Mouse (Mus musculus): ENCODE data around the gene Fam178b. TPM values are rescaled to one million over a fixed set of nuclear protein-coding genes. Genes with fewer than 3 reads are reported as not detected.
A peak's percentile ranks its signal among the peaks of the same experiment; 100 is the strongest.

Fam178b gene
- 0.62 and 1.6 TPM in 2 replicates for polyA plus RNA-seq (2015; fragmentation: Nextera tagmentation; extraction: Ambion mirVana)

DNA sequence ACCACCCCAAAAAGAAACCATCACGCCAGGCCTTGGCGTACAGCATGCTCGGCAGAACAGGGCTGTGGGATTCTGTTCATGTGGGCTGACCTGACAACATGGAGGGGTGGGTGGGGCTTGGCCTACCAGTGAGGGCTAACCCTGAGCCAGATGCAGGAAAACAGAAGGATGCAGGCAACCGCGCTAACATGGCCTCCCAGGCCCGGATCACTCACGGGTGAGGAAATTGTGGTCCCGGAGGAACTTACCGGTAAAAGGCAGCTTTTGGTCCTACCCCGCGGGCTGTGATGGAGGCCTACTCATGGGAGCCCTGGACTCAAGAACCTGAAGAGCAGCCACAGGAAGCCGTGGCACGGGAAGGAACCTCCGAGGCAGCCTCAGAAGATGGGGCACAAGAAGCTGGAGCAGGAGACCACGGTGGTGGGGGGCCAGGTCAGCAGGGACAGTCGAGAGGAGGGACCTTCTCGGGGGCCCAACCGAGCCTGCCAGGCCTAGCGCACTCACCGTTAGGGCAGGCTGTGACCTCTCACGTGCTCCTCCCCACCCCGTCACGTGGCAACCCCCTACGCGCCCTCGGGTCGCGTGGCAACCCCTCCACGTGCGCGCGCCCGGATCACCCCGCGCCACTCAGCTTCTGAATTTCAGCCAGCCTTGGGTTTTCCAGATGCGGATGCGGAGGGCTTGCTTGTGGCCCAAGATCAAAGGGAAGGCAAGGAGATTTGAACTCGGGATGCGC lies at the start of gene Fam178b:
Gene Fam178b (minus strand): TSS at position 564 of the 736 bp plus-strand sequence.
- H3K9ac ChIP-seq (ENCODE audit: low read length): no peak within 1 kb of the TSS
- H3K4me1 ChIP-seq (ENCODE audit: control insufficient read depth, insufficient read depth, low read length): no peaks in the 10 kb centered on the region
- H3K36me3 ChIP-seq (ENCODE audit: control insufficient read depth, insufficient read depth): no peaks in the 10 kb centered on the region
- no peaks in the 10 kb centered on the region for H3K27me3 ChIP-seq (ENCODE audit: control insufficient read depth, insufficient read depth, low read length)
- no peak within 1 kb of the TSS for H3K27ac ChIP-seq (ENCODE audit: low read length)
- H3K4me3 ChIP-seq (ENCODE audit: low read length): no peak within 1 kb of the TSS
- H3K4me2 ChIP-seq (ENCODE audit: low read depth, low read length): no peak within 1 kb of the TSS
- ATAC-seq (replicated peaks; ENCODE audit: extremely low read depth, insufficient read depth, low FRiP score): no peak
- WGBS: 90% methylated on average over 39 of the region's 39 CpGs
- no peaks in the 10 kb centered on the region for H3K9me3 ChIP-seq (replicated peaks; ENCODE audit: control insufficient read depth, low read length)

DNA sequence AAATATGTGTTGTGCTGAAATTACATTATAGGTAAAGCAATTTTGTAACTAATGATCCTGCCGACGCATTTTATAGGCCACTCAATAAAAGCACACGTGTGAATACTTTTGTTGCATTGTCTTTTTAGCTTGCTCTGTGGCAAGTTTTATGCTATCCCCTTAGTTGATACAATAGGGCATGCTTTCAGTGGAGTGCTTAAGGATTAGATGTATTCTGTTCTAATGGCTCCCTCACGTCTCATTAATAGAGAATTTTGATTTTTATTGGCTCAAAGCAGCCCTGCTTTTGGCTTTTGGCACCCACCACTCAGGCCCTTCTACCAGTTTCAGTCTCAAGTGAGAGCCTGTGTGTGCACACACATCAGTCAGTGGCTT lies 41.1 kb upstream of the Fam178b start:
- H3K4me2 ChIP-seq (ENCODE audit: low read depth, low read length): no peak overlapping the region

DNA sequence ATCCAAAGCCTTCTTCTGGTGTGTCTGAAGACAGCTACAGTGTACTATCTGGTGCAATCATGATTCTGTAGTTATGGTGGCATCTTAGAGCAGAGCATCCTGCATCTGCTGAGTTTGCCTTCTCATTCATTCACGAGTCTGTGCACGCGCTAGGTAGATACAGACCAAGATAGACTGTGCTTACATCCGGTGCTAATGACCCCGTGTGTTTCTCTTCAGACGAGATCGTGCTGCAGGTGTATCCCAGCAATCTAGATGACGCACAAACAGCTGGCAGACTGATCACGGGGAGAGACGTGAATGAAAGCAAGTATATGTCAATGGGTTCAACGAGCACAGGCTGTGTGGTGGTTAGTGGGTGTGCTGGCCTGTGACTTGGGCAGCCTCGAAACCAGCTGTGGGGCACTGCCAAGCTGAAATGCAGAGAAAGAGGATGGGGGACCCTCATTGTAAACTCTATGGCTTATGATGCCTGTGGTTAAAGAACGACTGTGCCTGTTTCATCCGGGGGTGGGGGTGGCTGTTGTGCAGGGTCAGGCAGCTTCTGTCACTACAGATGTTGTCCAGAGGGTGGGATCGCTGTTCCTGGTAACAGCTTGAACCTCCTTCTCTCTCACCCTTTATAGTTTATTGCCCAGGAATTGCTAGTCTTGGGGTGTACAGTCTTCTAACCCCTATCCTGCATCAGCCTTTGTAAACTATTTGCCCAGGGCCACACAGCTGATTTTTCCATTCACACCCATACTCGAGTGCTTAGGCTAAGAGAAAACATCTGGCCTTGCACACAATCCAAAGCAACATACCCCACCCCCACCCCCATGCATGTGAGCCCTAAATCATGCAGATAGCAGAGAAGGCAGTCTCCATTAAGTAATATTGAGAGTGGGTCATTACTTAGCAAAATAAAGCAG lies 40.4 kb upstream of the Fam178b start:
- H3K27ac ChIP-seq (ENCODE audit: low read length): no peak overlapping the region
- no peaks in the 10 kb centered on the region for H3K4me1 ChIP-seq (ENCODE audit: control insufficient read depth, insufficient read depth, low read length)
- WGBS: 73% methylated on average over 16 of the region's 16 CpGs
- no peak overlapping the region for H3K4me2 ChIP-seq (ENCODE audit: low read depth, low read length)
- no peaks in the 10 kb centered on the region for H3K36me3 ChIP-seq (ENCODE audit: control insufficient read depth, insufficient read depth)
- no peaks in the 10 kb centered on the region for H3K27me3 ChIP-seq (ENCODE audit: control insufficient read depth, insufficient read depth, low read length)
- H3K9me3 ChIP-seq (replicated peaks; ENCODE audit: control insufficient read depth, low read length): no peaks in the 10 kb centered on the region
- H3K9ac ChIP-seq (ENCODE audit: low read length): no peak overlapping the region
- no peak overlapping the region for H3K4me3 ChIP-seq (ENCODE audit: low read length)
- no peak for ATAC-seq (replicated peaks; ENCODE audit: extremely low read depth, insufficient read depth, low FRiP score)

More for the DNA sequence above, 41.1 kb upstream of the Fam178b start:
- no peak for ATAC-seq (replicated peaks; ENCODE audit: extremely low read depth, insufficient read depth, low FRiP score)
- Histone ChIP-seq H3K9me3 (replicated peaks; ENCODE audit: control insufficient read depth, low read length) (no peaks in the 10 kb centered on the region), H3K27me3 (ENCODE audit: control insufficient read depth, insufficient read depth, low read length) (no peaks in the 10 kb centered on the region), H3K27ac (ENCODE audit: low read length) (no peak overlapping the region), H3K4me1 (ENCODE audit: control insufficient read depth, insufficient read depth, low read length) (no peaks in the 10 kb centered on the region), H3K9ac (ENCODE audit: low read length) (no peak overlapping the region), H3K4me3 (ENCODE audit: low read length) (no peak overlapping the region), H3K36me3 (ENCODE audit: control insufficient read depth, insufficient read depth) (no peaks in the 10 kb centered on the region)
- WGBS: 83% methylated on average over 4 of the region's 4 CpGs

DNA sequence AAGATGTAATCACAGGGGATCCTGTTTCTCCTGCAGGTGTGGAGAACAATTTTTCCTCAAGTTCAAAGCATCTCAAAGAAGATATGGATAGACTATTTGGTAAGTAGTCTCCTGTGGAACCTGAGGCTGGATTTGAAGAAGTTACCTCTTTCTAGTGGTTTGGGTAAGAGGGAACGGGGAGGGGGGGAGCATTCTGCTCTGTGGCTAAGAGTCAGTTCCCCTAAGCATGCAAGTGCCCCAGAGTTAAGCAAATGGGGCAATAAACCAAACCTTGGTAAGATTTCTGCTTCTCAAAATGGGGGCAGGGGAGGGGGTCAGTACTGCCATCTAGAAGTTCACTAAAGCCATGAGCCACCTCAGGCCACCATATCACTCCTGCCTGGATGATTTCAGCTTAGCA lies 35.8 kb upstream of the Fam178b start:
- no peaks in the 10 kb centered on the region for H3K4me1 ChIP-seq (ENCODE audit: control insufficient read depth, insufficient read depth, low read length)
- no peaks in the 10 kb centered on the region; the same call in none of the 2 replicates for H3K9me3 ChIP-seq (replicated peaks; ENCODE audit: control insufficient read depth, low read length)
- H3K27me3 ChIP-seq (ENCODE audit: control insufficient read depth, insufficient read depth, low read length): no peaks in the 10 kb centered on the region
- no peaks in the 10 kb centered on the region for H3K36me3 ChIP-seq (ENCODE audit: control insufficient read depth, insufficient read depth)
- H3K9ac ChIP-seq (ENCODE audit: low read length): no peak overlapping the region
- H3K4me2 ChIP-seq (ENCODE audit: low read depth, low read length): no peak overlapping the region
- no peak overlapping the region for H3K4me3 ChIP-seq (ENCODE audit: low read length)
- H3K27ac ChIP-seq (ENCODE audit: low read length): no peak overlapping the region
- WGBS: 84% methylated on average over 1 of the region's 1 CpGs
- ATAC-seq (replicated peaks; ENCODE audit: extremely low read depth, insufficient read depth, low FRiP score): no peak

DNA sequence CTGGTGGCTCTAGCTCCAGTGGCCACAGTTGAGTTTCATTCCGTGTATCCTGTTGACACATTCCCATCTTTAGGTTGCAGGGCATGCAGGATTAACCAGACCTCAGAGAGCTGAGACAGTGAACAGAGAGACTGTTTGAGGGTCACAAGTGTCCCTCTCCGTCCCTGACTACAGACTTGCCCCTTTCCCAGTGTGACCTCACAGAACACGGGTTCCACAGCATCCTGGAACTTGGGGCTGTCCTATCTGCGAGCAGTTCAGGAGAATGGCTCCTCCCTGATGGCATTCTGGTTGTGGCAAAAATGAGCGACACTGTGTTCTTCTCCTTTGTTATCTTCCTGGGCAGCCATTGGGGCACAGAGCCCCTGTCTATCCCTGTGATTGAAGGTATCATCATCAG lies 31.3 kb upstream of the Fam178b start, which contains the start of gene Actr1b:
Gene Actr1b (minus strand): TSS at position 112 of the 400 bp plus-strand sequence.
- Histone ChIP-seq H3K4me3 (ENCODE audit: low read length) (no peak within 1 kb of the TSS), H3K27me3 (ENCODE audit: control insufficient read depth, insufficient read depth, low read length) (no peaks in the 10 kb centered on the region), H3K36me3 (ENCODE audit: control insufficient read depth, insufficient read depth) (no peaks in the 10 kb centered on the region), H3K4me1 (ENCODE audit: control insufficient read depth, insufficient read depth, low read length) (0 out of 2 replicates have a peak, but pooled peaks cover 3% of the 10 kb centered on the region), H3K4me2 (ENCODE audit: low read depth, low read length) (no peak within 1 kb of the TSS), H3K9ac (ENCODE audit: low read length) (no peak within 1 kb of the TSS), H3K9me3 (replicated peaks; ENCODE audit: control insufficient read depth, low read length) (no peaks in the 10 kb centered on the region; the same call in none of the 2 replicates), H3K27ac (ENCODE audit: low read length) (no peak within 1 kb of the TSS)
- no peak for ATAC-seq (replicated peaks; ENCODE audit: extremely low read depth, insufficient read depth, low FRiP score)
- 75% methylated on average over 5 of the region's 5 CpGs for WGBS

- H3K36me3 ChIP-seq (ENCODE audit: control insufficient read depth, insufficient read depth): peaks cover 8% of the 10 kb centered on the region; the same call in 1 of the 2 replicates
- H3K27ac ChIP-seq (ENCODE audit: low read length): no peak overlapping the region
- no peak for ATAC-seq (replicated peaks; ENCODE audit: extremely low read depth, insufficient read depth, low FRiP score)
- H3K9ac ChIP-seq (ENCODE audit: low read length): no peak overlapping the region
- H3K27me3 ChIP-seq (ENCODE audit: control insufficient read depth, insufficient read depth, low read length): no peaks in the 10 kb centered on the region
- WGBS: 87% methylated on average over 2 of the region's 2 CpGs
- H3K4me2 ChIP-seq (ENCODE audit: low read depth, low read length): no peak overlapping the region
- no peaks in the 10 kb centered on the region; the same call in none of the 2 replicates for H3K9me3 ChIP-seq (replicated peaks; ENCODE audit: control insufficient read depth, low read length)
- H3K4me3 ChIP-seq (ENCODE audit: low read length): no peak overlapping the region
- H3K4me1 ChIP-seq (ENCODE audit: control insufficient read depth, insufficient read depth, low read length): peaks cover 21% of the 10 kb centered on the region
Observed at GRCm38 (mm10) chr1:36711104-36711503, 28.1 kb upstream of the Fam178b start.

GRCm38 (mm10) chr1:36709854-36710280 lies 26.9 kb upstream of the Fam178b start, which contains the start of gene 4933424G06Rik:
Gene 4933424G06Rik, plus strand, starts transcription at chr1:36710149.
- Histone ChIP-seq H3K9ac (ENCODE audit: low read length) (peak within 1 kb of the TSS; percentile 96), H3K4me1 (ENCODE audit: control insufficient read depth, insufficient read depth, low read length) (peaks cover 21% of the 10 kb centered on the region), H3K9me3 (replicated peaks; ENCODE audit: control insufficient read depth, low read length) (no peaks in the 10 kb centered on the region; the same call in none of the 2 replicates), H3K27ac (ENCODE audit: low read length) (peak within 1 kb of the TSS; percentile 90), H3K4me2 (ENCODE audit: low read depth, low read length) (peak within 1 kb of the TSS; percentile 89), H3K4me3 (ENCODE audit: low read length) (peak within 1 kb of the TSS; percentile 93), H3K27me3 (ENCODE audit: control insufficient read depth, insufficient read depth, low read length) (no peaks in the 10 kb centered on the region), H3K36me3 (ENCODE audit: control insufficient read depth, insufficient read depth) (peaks cover 20% of the 10 kb centered on the region)
- ATAC-seq (replicated peaks; ENCODE audit: extremely low read depth, insufficient read depth, low FRiP score): peak; percentile 95
- under 1% methylated on average over 29 of the region's 29 CpGs for WGBS

GRCm38 (mm10) chr1:36709055-36709853 lies 26.3 kb upstream of the Fam178b start:
- H3K4me2 ChIP-seq (ENCODE audit: low read depth, low read length): peak overlapping the region; percentile 89
- peak; percentile 59 for ATAC-seq (replicated peaks; ENCODE audit: extremely low read depth, insufficient read depth, low FRiP score)
- H3K9me3 ChIP-seq (replicated peaks; ENCODE audit: control insufficient read depth, low read length): no peaks in the 10 kb centered on the region; the same call in none of the 2 replicates
- H3K27ac ChIP-seq (ENCODE audit: low read length): peak overlapping the region; percentile 90
- peaks cover 24% of the 10 kb centered on the region for H3K36me3 ChIP-seq (ENCODE audit: control insufficient read depth, insufficient read depth)
- peak overlapping the region; percentile 96 for H3K9ac ChIP-seq (ENCODE audit: low read length)
- no peaks in the 10 kb centered on the region for H3K27me3 ChIP-seq (ENCODE audit: control insufficient read depth, insufficient read depth, low read length)
- H3K4me3 ChIP-seq (ENCODE audit: low read length): peak overlapping the region; percentile 93
- H3K4me1 ChIP-seq (ENCODE audit: control insufficient read depth, insufficient read depth, low read length): peaks cover 21% of the 10 kb centered on the region
- under 1% methylated on average over 33 of the region's 33 CpGs for WGBS

Measured in heart, embryonic 16.5 days (tissue).